Mouse (Mus musculus) kidney, postnatal 0 days (tissue): Measurements from ENCODE around the gene Rictor. TPM values are rescaled to one million over a fixed set of nuclear protein-coding genes. Genes with fewer than 3 reads are reported as not detected.
"Not testable (repeated sequence)": the region's sequence is repeated elsewhere in the genome, so short reads cannot be mapped to it uniquely, and the experiment has no call there.

ENCODE experiments used
- ATAC-seq: fragments of 200-750 bp; cut with Nextera tagmentation; replicated peaks from 2 replicates; pipeline ENCODE4 v1.8.0; 2017; ENCODE audit warnings: low read depth, moderate number of reproducible peaks, moderate TSS enrichment, moderate library complexity; ENCODE audit not compliant: low FRiP score
- DNase-seq: peaks from one replicate; pipeline ENCODE4 v3.0.0-alpha.2; 2016; ENCODE audit warnings: low spot score
- H3K27ac ChIP-seq: fragments of 300-500 bp; sonication (generic); 2 replicates; pipeline ENCODE4 v1.5.1; 2014; ENCODE audit warnings: mild to moderate bottlenecking
- H3K27me3 ChIP-seq: fragments of 300-500 bp; sonication (generic); 2 replicates; pipeline ENCODE4 v1.6.1; 2014; ENCODE audit warnings: low read length, mixed read lengths; ENCODE audit not compliant: insufficient read depth
- H3K36me3 ChIP-seq: fragments of 300-500 bp; sonication (generic); 2 replicates; pipeline ENCODE4 v1.6.1; 2014; ENCODE audit warnings: low read length, mixed read lengths; ENCODE audit not compliant: insufficient read depth
- H3K4me1 ChIP-seq: fragments of 300-500 bp; sonication (generic); replicated peaks from 2 replicates; pipeline ENCODE4 v1.6.1; 2014; ENCODE audit warnings: antibody characterized with exemption, low read length, mixed read lengths; ENCODE audit not compliant: insufficient read depth
- H3K4me2 ChIP-seq: fragments of 300-500 bp; sonication (generic); 2 replicates; pipeline ENCODE4 v1.6.1; 2014; ENCODE audit warnings: mild to moderate bottlenecking, low read length, moderate library complexity, mixed read lengths
- H3K4me3 ChIP-seq: fragments of 300-500 bp; sonication (generic); replicated peaks from 2 replicates; pipeline ENCODE4 v1.5.1; 2014; ENCODE audit warnings: low read depth, low read length
- H3K9ac ChIP-seq: fragments of 300-500 bp; sonication (generic); 2 replicates; pipeline ENCODE4 v1.6.1; 2014; ENCODE audit warnings: low read depth, low read length
- H3K9me3 ChIP-seq: fragments of 300-500 bp; sonication (generic); replicated peaks from 2 replicates; pipeline ENCODE4 v1.6.1; 2016; ENCODE audit warnings: low read length, inconsistent platforms, mixed read lengths
- CTCF ChIP-seq: IDR thresholded peaks from 2 replicates; pipeline ENCODE4 v1.5.1; 2016; ENCODE audit warnings: antibody characterized with exemption, low read depth, mild to moderate bottlenecking, moderate library complexity
- WGBS: fragments of 180-500 bp; shearing (Covaris S2); extraction: QIAGEN DNeasy Blood & Tissue Kit; methylation state at CpG from one replicate; pipeline ENCODE4 v1.1.7; 2014; 5-methylcytosine and 5-hydroxymethylcytosine counted together
- polyA plus RNA-seq: library from polyadenylated mRNA; unstranded; fragments of >200 nt; fragmentation: Nextera tagmentation; extraction: Ambion mirVana; gene quantifications from 2 replicates; pipeline ENCODE4 v1.2.1, GENCODE M21; 2015

Rictor gene
- polyA plus RNA-seq, 1 experiment from 2014 or later = 28.3 TPM

GRCm38 (mm10) chr15:6792846-6793245 is 84.7 kb downstream of the Rictor start:
- H3K36me3 ChIP-seq = peaks cover 45% of the 10 kb centered on the region
- no peaks in the 10 kb centered on the region for H3K9me3 ChIP-seq
- no peak for ATAC-seq
- no peaks in the 10 kb centered on the region for H3K4me1 ChIP-seq
- 84% methylated on average over 7 of the region's 7 CpGs for WGBS
- H3K4me3 ChIP-seq = no peak overlapping the region
- H3K27ac ChIP-seq = no peak overlapping the region
- no peak for TF ChIP-seq CTCF
- H3K9ac ChIP-seq = no peak overlapping the region
- no peak overlapping the region for H3K4me2 ChIP-seq
- no peak for DNase-seq
- H3K27me3 ChIP-seq = no peaks in the 10 kb centered on the region

- not testable (repeated sequence) for H3K9ac ChIP-seq, H3K4me3 ChIP-seq, ATAC-seq, H3K27ac ChIP-seq, H3K9me3 ChIP-seq, H3K4me1 ChIP-seq, DNase-seq, H3K4me2 ChIP-seq, H3K27me3 ChIP-seq
- WGBS = 98% methylated on average over 8 of the region's 8 CpGs
- peaks cover 22% of the 10 kb centered on the region for H3K36me3 ChIP-seq
Observed at GRCm38 (mm10) chr15:6801212-6801611, 93.0 kb downstream of the Rictor start.

- no peak overlapping the region for H3K4me3 ChIP-seq
- H3K9ac ChIP-seq = no peak overlapping the region
- H3K27ac ChIP-seq = no peak overlapping the region
- no peak for TF ChIP-seq CTCF
- WGBS = 69% methylated on average over 4 of the region's 4 CpGs
- ATAC-seq (no peak), DNase-seq (no peak)
- H3K27me3 ChIP-seq = no peaks in the 10 kb centered on the region
- no peaks in the 10 kb centered on the region for H3K9me3 ChIP-seq
- H3K4me2 ChIP-seq = no peak overlapping the region
- H3K36me3 ChIP-seq = no peaks in the 10 kb centered on the region
- no peaks in the 10 kb centered on the region for H3K4me1 ChIP-seq
Observed at GRCm38 (mm10) chr15:6815807-6816206, 107.6 kb downstream of the Rictor start.

GRCm38 (mm10) chr15:6840199-6840598 is 132.0 kb downstream of the Rictor start:
- Histone ChIP-seq H3K9ac (no peak overlapping the region), H3K4me2 (no peak overlapping the region), H3K4me3 (no peak overlapping the region), H3K9me3 (no peaks in the 10 kb centered on the region), H3K4me1 (no peaks in the 10 kb centered on the region), H3K36me3 (0 out of 2 replicates have a peak, but pooled peaks cover 3% of the 10 kb centered on the region), H3K27me3 (no peaks in the 10 kb centered on the region), H3K27ac (no peak overlapping the region)
- DNase-seq (peak; percentile 73), ATAC-seq (no peak)
- peak; percentile 75 for TF ChIP-seq CTCF
- 51% methylated on average over 4 of the region's 4 CpGs for WGBS

GRCm38 (mm10) chr15:6849851-6850250 is 141.7 kb downstream of the Rictor start:
- Histone ChIP-seq H3K4me1 (no peaks in the 10 kb centered on the region), H3K36me3 (no peaks in the 10 kb centered on the region), H3K9me3 (no peaks in the 10 kb centered on the region), H3K4me2 (no peak overlapping the region), H3K4me3 (no peak overlapping the region), H3K27ac (no peak overlapping the region), H3K9ac (no peak overlapping the region), H3K27me3 (no peaks in the 10 kb centered on the region)
- TF ChIP-seq CTCF = no peak
- ATAC-seq (no peak), DNase-seq (no peak)
- whole genome bisulfite sequencing = 71% methylated on average over 1 of the region's 1 CpGs

Other genes with a start within 250 kb of the Rictor start
- 4.3 and 4.8 TPM in 2 replicates for gene Fyb, start 185.5 kb upstream of the Rictor start, polyA plus RNA-seq
- 2.9 and 3.1 TPM in 2 replicates for gene Osmr, start 166.6 kb downstream of the Rictor start, polyA plus RNA-seq